Mouse (Mus musculus): ENCODE measurements at regions not wholly inside any gene's neighbourhood (a gene's known extent, or its start where the extent isn't known, plus 50 kb on each side); places are given as distances from the start of the nearest gene placed in this dataset.

GRCm38 (mm10) chr2:148326414-148326813, 68.7 kb upstream of the Sstr4 start:
- no peaks in the 10 kb centered on the region for H3K27me3 ChIP-seq (ENCODE audit: poor library complexity, severe bottlenecking)
- no peaks in the 10 kb centered on the region for H3K4me1 ChIP-seq
- no peak overlapping the region for H3K27ac ChIP-seq
- no peaks in the 10 kb centered on the region for H3K36me3 ChIP-seq (replicated peaks)
- no peak overlapping the region for H3K4me3 ChIP-seq
- no peaks in the 10 kb centered on the region for H3K9me3 ChIP-seq
- 58% methylated on average over 2 of the region's 2 CpGs for WGBS
- DNase-seq (ENCODE audit: extremely low spot score, low spot score) = no peak

DNA sequence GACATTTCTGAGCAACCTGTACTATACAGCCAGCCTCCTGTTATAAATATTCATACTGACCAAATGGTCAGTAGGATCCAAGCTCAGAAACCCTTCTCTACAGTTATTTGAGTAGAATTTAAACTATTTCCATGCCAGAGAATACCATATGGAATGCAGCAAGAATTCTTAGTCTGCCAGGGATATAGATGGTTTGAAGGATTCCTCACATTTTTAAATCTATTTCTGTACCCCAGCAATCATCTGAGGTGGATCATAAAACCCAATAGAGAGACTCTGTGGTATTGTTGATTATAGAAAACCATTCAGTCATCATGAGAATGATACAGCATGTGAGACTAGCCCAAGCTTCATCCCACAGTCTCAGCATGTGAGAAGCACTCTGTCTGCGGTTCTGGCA, 67.6 kb upstream of the Sstr4 start:
- DNase-seq (ENCODE audit: extremely low spot score, low spot score) = no peak
- H3K4me3 ChIP-seq = no peak overlapping the region
- H3K36me3 ChIP-seq (replicated peaks) = no peaks in the 10 kb centered on the region
- no peaks in the 10 kb centered on the region for H3K4me1 ChIP-seq
- H3K9me3 ChIP-seq = no peaks in the 10 kb centered on the region
- no peaks in the 10 kb centered on the region for H3K27me3 ChIP-seq (ENCODE audit: poor library complexity, severe bottlenecking)
- 83% methylated on average over 1 of the region's 1 CpGs for WGBS
- H3K27ac ChIP-seq = no peak overlapping the region

DNA sequence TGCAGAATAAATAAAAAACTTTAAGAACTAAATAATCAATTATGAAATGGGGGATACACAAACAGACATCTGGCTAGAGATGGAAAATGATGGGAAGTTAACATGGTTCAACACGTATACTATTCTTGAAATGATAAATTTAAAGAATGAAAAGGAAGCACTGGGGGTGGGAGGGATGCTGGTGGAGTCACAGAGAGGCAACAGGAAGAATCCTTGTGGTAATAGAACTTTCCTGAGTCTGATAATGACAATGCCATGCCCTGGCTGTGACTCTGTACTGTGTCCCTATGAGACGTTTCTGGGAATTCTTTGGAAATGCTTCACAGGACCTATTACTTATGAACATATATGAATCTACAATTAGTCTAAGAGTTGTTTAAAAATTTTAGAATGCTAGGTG, 64.8 kb upstream of the Sstr4 start:
- DNase-seq (ENCODE audit: extremely low spot score, low spot score) = no peak
- H3K9me3 ChIP-seq = no peaks in the 10 kb centered on the region
- WGBS = 90% methylated on average over 2 of the region's 2 CpGs

DNA sequence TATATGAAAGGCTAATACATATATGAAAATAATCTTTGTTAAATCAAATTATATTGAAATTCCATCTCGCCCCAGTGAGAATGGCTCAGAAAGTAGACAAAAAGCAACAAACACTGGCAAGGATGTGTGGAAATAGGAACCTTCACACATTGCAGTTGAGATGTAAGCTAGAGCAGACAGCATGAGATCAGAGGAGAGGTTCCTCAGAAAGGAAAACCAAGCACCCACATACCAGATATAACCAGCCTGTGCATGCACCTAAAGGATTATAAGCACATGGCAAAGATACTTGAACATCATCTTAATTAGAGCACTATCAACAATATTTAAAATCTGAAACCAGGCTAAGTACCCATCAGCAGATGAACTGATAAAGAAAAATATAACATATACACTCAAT, 60.6 kb upstream of the Sstr4 start:
- no peak for DNase-seq (ENCODE audit: extremely low spot score, low spot score)
- peaks cover 8% of the 10 kb centered on the region; the same call in 1 of the 2 replicates for H3K4me1 ChIP-seq
- WGBS = 89% methylated on average over 1 of the region's 1 CpGs
- H3K4me3 ChIP-seq = no peak overlapping the region
- no peaks in the 10 kb centered on the region for H3K27me3 ChIP-seq (ENCODE audit: poor library complexity, severe bottlenecking)
- H3K9me3 ChIP-seq = no peaks in the 10 kb centered on the region
- no peaks in the 10 kb centered on the region for H3K36me3 ChIP-seq (replicated peaks)
- no peak overlapping the region for H3K27ac ChIP-seq

More for the DNA sequence above, 64.8 kb upstream of the Sstr4 start:
- Histone ChIP-seq H3K36me3 (replicated peaks) (no peaks in the 10 kb centered on the region), H3K4me3 (no peak overlapping the region), H3K27ac (no peak overlapping the region), H3K27me3 (ENCODE audit: poor library complexity, severe bottlenecking) (no peaks in the 10 kb centered on the region), H3K4me1 (no peaks in the 10 kb centered on the region)

DNA sequence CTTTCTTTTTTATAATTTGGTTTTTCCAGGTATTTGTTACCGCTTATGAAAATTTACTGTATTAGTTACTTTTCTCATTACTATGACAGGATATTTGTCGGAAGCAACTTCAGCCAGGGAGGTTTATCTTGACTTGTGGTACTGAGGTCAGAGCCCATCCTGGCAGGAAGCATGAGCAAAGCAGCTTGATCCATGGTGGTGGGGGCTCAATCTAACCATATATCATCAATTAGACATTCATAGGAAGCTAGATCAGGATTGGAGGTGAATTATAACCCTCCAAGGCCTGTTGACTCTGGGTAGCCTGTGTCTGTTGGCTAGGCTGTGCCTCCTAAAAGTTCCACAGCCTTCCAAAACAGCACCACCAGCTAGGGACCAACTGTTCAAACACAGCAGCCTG, 58.5 kb upstream of the Sstr4 start:
- WGBS = 90% methylated on average over 2 of the region's 2 CpGs
- Histone ChIP-seq H3K9me3 (no peaks in the 10 kb centered on the region), H3K4me1 (peaks cover 8% of the 10 kb centered on the region; the same call in 1 of the 2 replicates), H3K36me3 (replicated peaks) (no peaks in the 10 kb centered on the region), H3K4me3 (no peak overlapping the region), H3K27ac (no peak overlapping the region), H3K27me3 (ENCODE audit: poor library complexity, severe bottlenecking) (no peaks in the 10 kb centered on the region)
- DNase-seq (ENCODE audit: extremely low spot score, low spot score) = no peak

DNA sequence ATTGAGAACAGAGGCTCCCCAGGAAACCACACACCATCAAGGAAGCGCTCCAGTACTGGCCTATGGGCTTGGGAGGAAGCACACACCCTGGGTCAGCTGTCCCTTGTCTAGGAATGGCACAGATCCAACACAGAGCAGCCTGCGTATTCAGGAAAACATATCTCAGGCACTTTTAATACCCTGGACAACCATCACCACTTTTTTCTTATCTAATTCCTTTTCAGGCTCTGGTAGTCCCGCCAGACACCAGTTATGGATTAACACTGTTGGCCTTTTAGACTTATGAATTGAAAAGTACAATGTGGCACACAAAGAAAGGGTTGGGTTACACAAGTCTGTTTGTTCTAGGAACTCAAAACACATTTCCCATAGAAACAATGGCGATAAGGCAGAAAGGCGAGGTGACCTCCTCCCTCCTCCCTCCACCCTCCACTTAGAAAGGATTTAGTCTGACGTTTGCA, 56.8 kb upstream of the Sstr4 start:
- no peak overlapping the region for H3K4me3 ChIP-seq
- H3K27ac ChIP-seq = 0 out of 2 replicates have a peak overlapping the region, but pooled peaks have one; percentile 40
- H3K36me3 ChIP-seq (replicated peaks) = no peaks in the 10 kb centered on the region
- DNase-seq (ENCODE audit: extremely low spot score, low spot score) = no peak
- WGBS = 51% methylated on average over 6 of the region's 6 CpGs
- H3K27me3 ChIP-seq (ENCODE audit: poor library complexity, severe bottlenecking) = no peaks in the 10 kb centered on the region
- no peaks in the 10 kb centered on the region for H3K9me3 ChIP-seq
- peaks cover 8% of the 10 kb centered on the region; the same call in 1 of the 2 replicates for H3K4me1 ChIP-seq

DNA sequence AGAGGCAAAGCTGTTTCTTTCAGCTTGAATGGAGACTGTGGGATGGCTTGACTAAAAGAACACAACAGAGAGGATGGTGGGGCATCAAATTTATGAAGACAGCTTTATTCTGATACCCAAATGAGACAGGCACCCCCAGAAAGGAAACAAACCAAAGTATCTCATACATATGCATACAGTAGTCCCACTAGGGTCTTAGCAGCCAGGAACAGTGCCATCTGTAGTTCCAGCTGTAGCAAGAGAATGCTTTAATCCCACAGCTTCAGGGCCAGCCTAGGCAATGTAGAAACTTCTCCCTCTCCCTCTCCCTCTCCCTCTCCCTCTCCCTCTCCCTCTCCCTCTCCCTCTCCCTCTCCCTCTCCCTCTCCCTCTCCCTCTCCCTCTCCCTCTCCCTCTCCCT, 56.2 kb upstream of the Sstr4 start:
- Histone ChIP-seq H3K27me3 (ENCODE audit: poor library complexity, severe bottlenecking) (no peaks in the 10 kb centered on the region), H3K27ac (no peak overlapping the region), H3K4me1 (peaks cover 8% of the 10 kb centered on the region; the same call in 1 of the 2 replicates), H3K36me3 (replicated peaks) (no peaks in the 10 kb centered on the region), H3K9me3 (no peaks in the 10 kb centered on the region), H3K4me3 (no peak overlapping the region)
- no peak for DNase-seq (ENCODE audit: extremely low spot score, low spot score)

- no peaks in the 10 kb centered on the region for H3K36me3 ChIP-seq (replicated peaks)
- WGBS = 81% methylated on average over 2 of the region's 2 CpGs
- H3K27ac ChIP-seq = no peak overlapping the region
- H3K4me1 ChIP-seq = no peaks in the 10 kb centered on the region
- no peaks in the 10 kb centered on the region for H3K9me3 ChIP-seq
- no peak for DNase-seq (ENCODE audit: extremely low spot score, low spot score)
- H3K27me3 ChIP-seq (ENCODE audit: poor library complexity, severe bottlenecking) = no peaks in the 10 kb centered on the region
- no peak overlapping the region for H3K4me3 ChIP-seq
Measured at GRCm38 (mm10) chr2:148344193-148344592, 51.0 kb upstream of the Sstr4 start.

Measured in forebrain, embryonic 10.5 days (tissue).